Mouse (Mus musculus) adrenal gland, postnatal 4 days (tissue): ENCODE results near the gene Tmem8b. TPM values are rescaled to one million over a fixed set of nuclear protein-coding genes. Genes with fewer than 3 reads are reported as not detected.

Experiments
- microRNA-seq: library from miRNA; unstranded; fragments of <30 nt; microRNA quantifications from one replicate; pipeline ENCODE4 v1.2.0, GENCODE M21; 2021
- total RNA-seq, 2 experiments: library from RNA; stranded (reverse); gene quantifications; 2 replicates each; pipeline ENCODE4 v1.2.3; 2021

Gene Tmem8b
- total RNA-seq, 2 experiments from 2014 or later: 11.3 to 11.6 TPM

Small RNA genes lying within 50 kb of the gene (microRNA-seq; reads per million reads assigned to microRNA genes)
- gene Gm25262: not detected

Other genes starting within 250 kb of the Tmem8b start
- under 1 TPM in 1 of 2 experiments, not detected in 1; 0.25 TPM for gene Fam166b, start 239.8 kb upstream of the Tmem8b start, total RNA-seq
- gene Tesk1, start 227.0 kb upstream of the Tmem8b start, total RNA-seq: 10 to 100 TPM; 57.3 to 60.5 TPM
- 1 to 10 TPM in 1 of 2 experiments, under 1 TPM in 1; 0.95 to 2.1 TPM for gene Cd72, start 214.3 kb upstream of the Tmem8b start, total RNA-seq
- not detected for gene Sit1, start 185.2 kb upstream of the Tmem8b start, total RNA-seq
- gene Ccdc107, start 176.1 kb upstream of the Tmem8b start, total RNA-seq: 10 to 100 TPM; 44.3 TPM
- gene Arhgef39, start 169.3 kb upstream of the Tmem8b start, total RNA-seq: 10 to 100 TPM; 11.3 to 15.0 TPM
- 1 to 10 TPM; 1.4 to 1.5 TPM for gene Car9, start 162.0 kb upstream of the Tmem8b start, total RNA-seq
- 100 to 1,000 TPM; 135 to 293 TPM for gene Tpm2, start 145.2 kb upstream of the Tmem8b start, total RNA-seq
- gene Creb3, start 106.6 kb upstream of the Tmem8b start, total RNA-seq: 100 to 1,000 TPM; 130 to 160 TPM
- gene Tln1, start 106.3 kb upstream of the Tmem8b start, total RNA-seq: 100 to 1,000 TPM; 209 to 246 TPM
- gene Rgp1, start 90.3 kb upstream of the Tmem8b start, total RNA-seq: 10 to 100 TPM; 65.3 to 68.5 TPM
- gene Gba2, start 90.1 kb upstream of the Tmem8b start, total RNA-seq: 10 to 100 TPM; 17.8 to 18.2 TPM
- 1 to 10 TPM; 1.4 to 2.2 TPM for gene Msmp, start 84.5 kb upstream of the Tmem8b start, total RNA-seq
- gene Npr2, start 37.0 kb upstream of the Tmem8b start, total RNA-seq: 10 to 100 TPM; 43.0 to 47.5 TPM
- 1 to 10 TPM; 1.2 to 1.4 TPM for gene Spag8, start 15.4 kb upstream of the Tmem8b start, total RNA-seq
- gene Hint2, start 12.5 kb upstream of the Tmem8b start, total RNA-seq: 10 to 100 TPM; 76.5 to 83.8 TPM
- gene Fam221b, start 174 bp downstream of the Tmem8b start, total RNA-seq: under 1 TPM; 0.31 to 0.62 TPM
- gene Olfr70, start 31.8 kb downstream of the Tmem8b start, total RNA-seq: not detected
- not detected for gene Olfr71, start 41.3 kb downstream of the Tmem8b start, total RNA-seq
- gene Hrct1, start 58.2 kb downstream of the Tmem8b start, total RNA-seq: 1 to 10 TPM; 2.4 to 3.6 TPM
- 1 to 10 TPM; 1.4 to 2.0 TPM for gene Spaar, start 61.1 kb downstream of the Tmem8b start, total RNA-seq
- not detected for gene Olfr159, start 102.0 kb downstream of the Tmem8b start, total RNA-seq
- gene Olfr156, start 154.9 kb downstream of the Tmem8b start, total RNA-seq: not detected
- gene Olfr157, start 171.2 kb downstream of the Tmem8b start, total RNA-seq: not detected
- gene Olfr155, start 182.6 kb downstream of the Tmem8b start, total RNA-seq: not detected
- gene Reck, start 206.6 kb downstream of the Tmem8b start, total RNA-seq: 10 to 100 TPM; 25.6 to 26.6 TPM